Mouse (Mus musculus): ENCODE results near the gene Rnf32. TPM values are rescaled to one million over a fixed set of nuclear protein-coding genes. Genes with fewer than 3 reads are reported as not detected.
A peak's percentile ranks its signal among the peaks of the same experiment; 100 is the strongest.

Gene Rnf32
- polyA plus RNA-seq, 1 experiment from 2014 or later, result 7.7 TPM

GRCm38 (mm10) chr5:29250795-29251495, 55.2 kb downstream of the Rnf32 start:
- Histone ChIP-seq H3K9me3 (ENCODE audit: control insufficient read depth, low read length) (no peaks in the 10 kb centered on the region), H3K36me3 (ENCODE audit: control insufficient read depth, insufficient read depth, low read length) (no peaks in the 10 kb centered on the region), H3K27me3 (replicated peaks; ENCODE audit: control insufficient read depth, insufficient read depth, low read length) (no peaks in the 10 kb centered on the region), H3K27ac (ENCODE audit: low read length) (no peak overlapping the region), H3K9ac (ENCODE audit: low read depth, low read length) (no peak overlapping the region), H3K4me3 (ENCODE audit: low read length) (no peak overlapping the region), H3K4me1 (ENCODE audit: control insufficient read depth, insufficient read depth, low read length) (no peaks in the 10 kb centered on the region), H3K4me2 (ENCODE audit: low read depth, low read length) (no peak overlapping the region)
- no peak for ATAC-seq
- WGBS, result 60% methylated on average over 8 of the region's 8 CpGs

GRCm38 (mm10) chr5:29251496-29251873, 55.7 kb downstream of the Rnf32 start:
- no peak overlapping the region for H3K9ac ChIP-seq (ENCODE audit: low read depth, low read length)
- no peak overlapping the region for H3K4me2 ChIP-seq (ENCODE audit: low read depth, low read length)
- H3K9me3 ChIP-seq (ENCODE audit: control insufficient read depth, low read length), result no peaks in the 10 kb centered on the region
- WGBS, result 78% methylated on average over 1 of the region's 1 CpGs
- no peak overlapping the region for H3K4me3 ChIP-seq (ENCODE audit: low read length)
- no peaks in the 10 kb centered on the region for H3K36me3 ChIP-seq (ENCODE audit: control insufficient read depth, insufficient read depth, low read length)
- no peak overlapping the region for H3K27ac ChIP-seq (ENCODE audit: low read length)
- no peaks in the 10 kb centered on the region for H3K27me3 ChIP-seq (replicated peaks; ENCODE audit: control insufficient read depth, insufficient read depth, low read length)
- no peak for ATAC-seq
- no peaks in the 10 kb centered on the region for H3K4me1 ChIP-seq (ENCODE audit: control insufficient read depth, insufficient read depth, low read length)

- Histone ChIP-seq H3K36me3 (ENCODE audit: control insufficient read depth, insufficient read depth, low read length) (no peaks in the 10 kb centered on the region), H3K4me2 (ENCODE audit: low read depth, low read length) (no peak overlapping the region), H3K27me3 (replicated peaks; ENCODE audit: control insufficient read depth, insufficient read depth, low read length) (no peaks in the 10 kb centered on the region), H3K4me3 (ENCODE audit: low read length) (no peak overlapping the region), H3K9ac (ENCODE audit: low read depth, low read length) (no peak overlapping the region), H3K9me3 (ENCODE audit: control insufficient read depth, low read length) (no peaks in the 10 kb centered on the region), H3K4me1 (ENCODE audit: control insufficient read depth, insufficient read depth, low read length) (no peaks in the 10 kb centered on the region), H3K27ac (ENCODE audit: low read length) (no peak overlapping the region)
- no peak for ATAC-seq
- WGBS, result 68% methylated on average over 2 of the region's 2 CpGs
These were observed 58.1 kb downstream of the Rnf32 start for GRCm38 (mm10) chr5:29253876-29254275.

- Histone ChIP-seq H3K4me3 (ENCODE audit: low read length) (no peak overlapping the region), H3K9me3 (ENCODE audit: control insufficient read depth, low read length) (no peaks in the 10 kb centered on the region), H3K9ac (ENCODE audit: low read depth, low read length) (no peak overlapping the region), H3K4me1 (ENCODE audit: control insufficient read depth, insufficient read depth, low read length) (no peaks in the 10 kb centered on the region), H3K4me2 (ENCODE audit: low read depth, low read length) (no peak overlapping the region), H3K27ac (ENCODE audit: low read length) (no peak overlapping the region), H3K36me3 (ENCODE audit: control insufficient read depth, insufficient read depth, low read length) (no peaks in the 10 kb centered on the region), H3K27me3 (replicated peaks; ENCODE audit: control insufficient read depth, insufficient read depth, low read length) (no peaks in the 10 kb centered on the region)
- peak; percentile 63 for ATAC-seq
- WGBS, result 46% methylated on average over 4 of the region's 4 CpGs
These were observed 75.1 kb downstream of the Rnf32 start for GRCm38 (mm10) chr5:29270879-29271278.

- no peaks in the 10 kb centered on the region for H3K9me3 ChIP-seq (ENCODE audit: control insufficient read depth, low read length)
- H3K4me3 ChIP-seq (ENCODE audit: low read length), result no peak overlapping the region
- no peak overlapping the region for H3K9ac ChIP-seq (ENCODE audit: low read depth, low read length)
- no peaks in the 10 kb centered on the region for H3K4me1 ChIP-seq (ENCODE audit: control insufficient read depth, insufficient read depth, low read length)
- no peak for ATAC-seq
- no peak overlapping the region for H3K4me2 ChIP-seq (ENCODE audit: low read depth, low read length)
- H3K27me3 ChIP-seq (replicated peaks; ENCODE audit: control insufficient read depth, insufficient read depth, low read length), result no peaks in the 10 kb centered on the region
- H3K27ac ChIP-seq (ENCODE audit: low read length), result no peak overlapping the region
- no peaks in the 10 kb centered on the region for H3K36me3 ChIP-seq (ENCODE audit: control insufficient read depth, insufficient read depth, low read length)
- 65% methylated on average over 2 of the region's 2 CpGs for WGBS
These were observed 77.6 kb downstream of the Rnf32 start for GRCm38 (mm10) chr5:29273426-29273825.

- no peaks in the 10 kb centered on the region for H3K36me3 ChIP-seq (ENCODE audit: control insufficient read depth, insufficient read depth, low read length)
These were observed 79.0 kb downstream of the Rnf32 start for GRCm38 (mm10) chr5:29274746-29275145.

More at GRCm38 (mm10) chr5:29274746-29275145, 79.0 kb downstream of the Rnf32 start:
- no peaks in the 10 kb centered on the region for H3K27me3 ChIP-seq (replicated peaks; ENCODE audit: control insufficient read depth, insufficient read depth, low read length)
- no peak for ATAC-seq
- no peak overlapping the region for H3K4me2 ChIP-seq (ENCODE audit: low read depth, low read length)
- no peak overlapping the region for H3K4me3 ChIP-seq (ENCODE audit: low read length)
- no peak overlapping the region for H3K9ac ChIP-seq (ENCODE audit: low read depth, low read length)
- no peak overlapping the region for H3K27ac ChIP-seq (ENCODE audit: low read length)
- no peaks in the 10 kb centered on the region for H3K9me3 ChIP-seq (ENCODE audit: control insufficient read depth, low read length)
- H3K4me1 ChIP-seq (ENCODE audit: control insufficient read depth, insufficient read depth, low read length), result no peaks in the 10 kb centered on the region

Other genes with a start within 250 kb of the Rnf32 start
- gene Lmbr1, start 182.4 kb downstream of the Rnf32 start, polyA plus RNA-seq (2015; fragmentation: Nextera tagmentation; extraction: Ambion mirVana), result 11.2 and 12.3 TPM in 2 replicates
- 29.0 and 32.8 TPM in 2 replicates for gene Nom1, start 238.7 kb downstream of the Rnf32 start, polyA plus RNA-seq (2015; fragmentation: Nextera tagmentation; extraction: Ambion mirVana)